Mouse (Mus musculus) heart, embryonic 12.5 days (tissue): ENCODE results near the gene Mospd3. TPM values are rescaled to one million over a fixed set of nuclear protein-coding genes. Genes with fewer than 3 reads are reported as not detected.

Experiments
- ATAC-seq: fragments of 200-750 bp; cut with Nextera tagmentation; 2 replicates; pipeline ENCODE4 v1.8.0; 2017; ENCODE audit warnings: moderate TSS enrichment, moderate library complexity; ENCODE audit not compliant: insufficient number of reproducible peaks, low FRiP score
- H3K27ac ChIP-seq: fragments of 300-500 bp; sonication (generic); 2 replicates; pipeline ENCODE4 v1.5.1; 2016; ENCODE audit warnings: mild to moderate bottlenecking, moderate library complexity; ENCODE audit not compliant: poor library complexity, severe bottlenecking
- H3K27me3 ChIP-seq: fragments of 300-500 bp; sonication (generic); replicated peaks from 2 replicates; pipeline ENCODE4 v1.6.1; 2016; ENCODE audit warnings: mild to moderate bottlenecking, moderate library complexity
- H3K36me3 ChIP-seq: fragments of 300-500 bp; sonication (generic); 2 replicates; pipeline ENCODE4 v1.6.1; 2016; ENCODE audit warnings: mild to moderate bottlenecking, moderate library complexity
- H3K4me1 ChIP-seq: fragments of 300-500 bp; sonication (generic); replicated peaks from 2 replicates; pipeline ENCODE4 v1.6.1; 2016; ENCODE audit warnings: mild to moderate bottlenecking
- H3K4me2 ChIP-seq: fragments of 300-500 bp; sonication (generic); 2 replicates; pipeline ENCODE4 v1.6.1; 2016; ENCODE audit warnings: mild to moderate bottlenecking, moderate library complexity
- H3K4me3 ChIP-seq: fragments of 300-500 bp; sonication (generic); 2 replicates; pipeline ENCODE4 v1.5.1; 2016; ENCODE audit warnings: mild to moderate bottlenecking
- H3K9ac ChIP-seq: fragments of 300-500 bp; sonication (generic); 2 replicates; pipeline ENCODE4 v1.6.1; 2016; ENCODE audit warnings: mild to moderate bottlenecking, moderate library complexity
- H3K9me3 ChIP-seq: fragments of 300-500 bp; sonication (generic); replicated peaks from 2 replicates; pipeline ENCODE4 v1.6.1; 2016; ENCODE audit warnings: mild to moderate bottlenecking, moderate library complexity
- WGBS: fragments of 180-500 bp; shearing (Covaris S2); methylation state at CpG from one replicate; pipeline ENCODE4 v1.1.7; 2016; 5-methylcytosine and 5-hydroxymethylcytosine counted together
- polyA plus RNA-seq: library from polyadenylated mRNA; unstranded; fragments of >200 nt; fragmentation: Nextera tagmentation; extraction: Ambion mirVana; gene quantifications from 2 replicates; pipeline ENCODE4 v1.2.1, GENCODE M21; 2016

Mospd3 gene
- polyA plus RNA-seq, 1 experiment from 2014 or later: 18.7 TPM

DNA sequence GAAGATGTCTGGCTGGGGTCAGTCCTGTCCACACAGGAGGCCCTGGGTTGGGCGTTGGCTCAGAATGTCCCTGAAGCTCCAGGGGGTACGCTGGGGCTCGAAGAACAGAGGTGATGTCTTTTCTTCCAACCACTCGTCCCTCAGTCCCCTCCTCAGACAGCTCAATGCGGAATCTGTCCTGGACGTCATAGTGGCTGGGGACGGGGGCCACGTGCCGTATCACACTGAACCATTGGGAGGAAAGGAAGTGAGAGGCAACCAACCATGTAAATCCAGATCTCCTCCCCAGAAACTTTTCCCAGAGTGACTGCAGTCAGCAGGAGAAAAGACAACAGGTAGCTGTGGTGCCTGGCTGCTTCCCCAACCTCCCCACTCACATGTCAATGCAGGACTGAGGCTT, 1.3 kb downstream of the Mospd3 start:
- Histone ChIP-seq H3K4me1 (peaks cover 20% of the 10 kb centered on the region), H3K4me3 (peak overlapping the region; percentile 83), H3K4me2 (peak overlapping the region; percentile 98), H3K27ac (no peak overlapping the region), H3K27me3 (no peaks in the 10 kb centered on the region), H3K36me3 (peaks cover 22% of the 10 kb centered on the region), H3K9ac (peak overlapping the region; percentile 90), H3K9me3 (no peaks in the 10 kb centered on the region)
- WGBS: 62% methylated on average over 9 of the region's 9 CpGs
- no peak for ATAC-seq

DNA sequence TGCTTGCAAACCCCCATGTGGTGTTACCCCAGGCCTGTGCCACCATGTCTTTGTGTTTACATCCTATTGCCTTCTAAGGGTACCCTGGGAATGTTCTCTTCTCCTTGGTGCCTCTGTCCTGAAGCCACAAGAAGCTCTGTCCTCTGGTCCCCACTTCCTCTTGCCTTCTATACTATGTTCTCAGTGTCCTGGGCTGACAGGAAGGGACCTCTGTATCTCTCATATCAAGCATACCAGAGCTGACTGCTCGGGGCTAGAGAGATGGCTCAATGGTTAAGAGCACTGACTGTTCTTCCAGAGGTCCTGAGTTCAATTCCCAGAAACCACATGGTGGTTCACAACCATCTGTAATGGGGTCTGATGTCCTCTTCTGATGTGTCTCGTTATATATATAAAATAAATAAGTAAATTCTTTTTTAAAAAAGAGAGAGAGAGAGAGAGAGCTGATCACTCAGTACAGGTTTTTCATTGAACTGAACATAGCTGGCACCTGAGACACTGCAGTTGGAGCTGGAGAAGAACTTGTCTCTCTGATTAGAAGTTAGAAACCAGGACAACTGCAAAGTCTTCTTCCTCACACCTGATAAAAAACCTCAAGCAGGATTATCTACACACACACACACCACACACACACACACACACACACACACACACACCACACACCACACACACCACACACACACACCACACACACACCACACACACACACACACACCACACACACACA, 2.6 kb downstream of the Mospd3 start:
- no peaks in the 10 kb centered on the region for H3K27me3 ChIP-seq
- H3K9ac ChIP-seq: no peak overlapping the region
- H3K36me3 ChIP-seq: peaks cover 14% of the 10 kb centered on the region; the same call in 1 of the 2 replicates
- no peak for ATAC-seq
- no peaks in the 10 kb centered on the region for H3K9me3 ChIP-seq
- H3K4me1 ChIP-seq: peaks cover 20% of the 10 kb centered on the region
- no peak overlapping the region for H3K4me3 ChIP-seq
- no peak overlapping the region for H3K27ac ChIP-seq
- H3K4me2 ChIP-seq: no peak overlapping the region
- WGBS: 73% methylated on average over 2 of the region's 2 CpGs

DNA sequence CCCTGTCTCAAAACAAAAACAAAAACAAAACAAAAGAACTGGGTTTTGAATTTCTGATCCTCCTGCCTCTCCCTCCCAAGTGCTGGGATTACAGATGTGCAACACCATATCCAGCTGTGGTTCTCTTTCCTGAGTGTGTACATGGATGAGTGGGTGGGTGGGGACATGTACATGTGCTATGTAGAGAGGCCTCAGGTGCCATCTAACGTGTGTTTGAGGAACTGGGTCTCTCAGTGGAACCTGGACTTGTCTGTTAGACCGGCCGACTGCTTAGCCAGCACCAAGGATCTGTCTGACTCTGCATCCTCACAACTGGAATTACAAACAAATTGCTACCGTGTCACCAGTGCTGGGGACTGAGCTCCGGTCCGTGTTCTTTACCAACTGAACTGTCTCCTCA, 3.2 kb downstream of the Mospd3 start:
- H3K27ac ChIP-seq: no peak overlapping the region
- 92% methylated on average over 6 of the region's 6 CpGs for WGBS
- no peaks in the 10 kb centered on the region for H3K9me3 ChIP-seq
- peaks cover 14% of the 10 kb centered on the region; the same call in 1 of the 2 replicates for H3K36me3 ChIP-seq
- H3K27me3 ChIP-seq: no peaks in the 10 kb centered on the region
- no peak overlapping the region for H3K9ac ChIP-seq
- H3K4me1 ChIP-seq: peaks cover 18% of the 10 kb centered on the region
- ATAC-seq: no peak
- H3K4me2 ChIP-seq: no peak overlapping the region
- no peak overlapping the region for H3K4me3 ChIP-seq

DNA sequence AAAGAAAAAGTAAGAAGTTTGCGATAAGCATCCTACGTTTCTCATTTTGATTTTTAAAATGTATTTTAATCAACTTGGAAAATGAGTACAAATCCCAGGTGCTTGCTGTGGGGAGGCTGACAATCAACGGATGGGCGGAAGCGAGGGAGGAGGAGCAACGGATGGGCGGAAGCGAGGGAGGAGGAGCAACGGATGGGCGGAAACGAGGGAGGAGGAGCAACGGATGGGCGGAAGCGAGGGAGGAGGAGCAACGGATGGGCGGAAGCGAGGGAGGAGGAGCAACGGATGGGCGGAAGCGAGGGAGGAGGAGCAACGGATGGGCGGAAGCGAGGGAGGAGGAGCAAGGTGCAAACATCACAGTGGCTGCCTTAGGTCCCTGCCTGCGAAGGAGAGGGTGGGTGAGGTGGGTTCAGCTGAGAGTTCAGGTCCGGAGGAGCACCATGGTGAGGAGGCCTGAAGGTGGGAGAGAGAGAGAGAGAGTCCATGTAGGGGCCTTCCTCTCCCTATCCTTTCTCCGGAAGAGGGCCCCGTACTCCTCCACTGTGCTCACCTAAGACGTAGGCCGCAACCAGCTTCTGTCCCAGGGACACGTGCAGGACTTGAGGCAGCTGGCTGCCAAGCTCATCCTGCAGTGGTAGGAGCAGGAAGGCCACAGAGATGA, 4.1 kb downstream of the Mospd3 start:
- no peaks in the 10 kb centered on the region for H3K27me3 ChIP-seq
- H3K4me3 ChIP-seq: no peak overlapping the region
- no peak overlapping the region for H3K27ac ChIP-seq
- H3K9me3 ChIP-seq: no peaks in the 10 kb centered on the region
- WGBS: 35% methylated on average over 25 of the region's 30 CpGs
- peaks cover 14% of the 10 kb centered on the region; the same call in 1 of the 2 replicates for H3K36me3 ChIP-seq
- H3K9ac ChIP-seq: no peak overlapping the region
- peaks cover 14% of the 10 kb centered on the region for H3K4me1 ChIP-seq
- ATAC-seq: no peak
- H3K4me2 ChIP-seq: peak overlapping the region; percentile 44

DNA sequence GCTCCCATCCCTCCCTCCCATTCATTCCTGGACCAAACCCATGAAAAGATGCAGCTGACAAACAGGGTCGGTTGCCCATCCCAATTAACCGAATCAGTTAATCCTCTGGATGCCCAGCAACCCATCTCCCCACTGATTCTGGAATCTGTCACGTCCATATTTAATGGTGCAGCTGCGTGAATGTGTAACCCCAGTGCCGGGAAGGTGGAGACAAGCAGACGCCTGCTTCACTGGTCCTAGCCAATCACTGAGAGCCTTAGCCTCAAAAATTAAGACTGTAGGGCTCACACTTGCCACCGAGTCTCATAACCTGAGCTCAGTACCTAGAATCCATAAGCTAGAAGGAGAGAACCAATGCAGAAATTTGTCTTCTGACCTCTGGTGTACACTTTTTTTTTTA, 4.9 kb downstream of the Mospd3 start:
- Histone ChIP-seq H3K36me3 (peaks cover 14% of the 10 kb centered on the region; the same call in 1 of the 2 replicates), H3K9ac (no peak overlapping the region), H3K27me3 (no peaks in the 10 kb centered on the region), H3K4me2 (no peak overlapping the region), H3K27ac (no peak overlapping the region), H3K4me3 (no peak overlapping the region), H3K9me3 (no peaks in the 10 kb centered on the region), H3K4me1 (peaks cover 14% of the 10 kb centered on the region)
- 78% methylated on average over 7 of the region's 7 CpGs for WGBS
- ATAC-seq: no peak

DNA sequence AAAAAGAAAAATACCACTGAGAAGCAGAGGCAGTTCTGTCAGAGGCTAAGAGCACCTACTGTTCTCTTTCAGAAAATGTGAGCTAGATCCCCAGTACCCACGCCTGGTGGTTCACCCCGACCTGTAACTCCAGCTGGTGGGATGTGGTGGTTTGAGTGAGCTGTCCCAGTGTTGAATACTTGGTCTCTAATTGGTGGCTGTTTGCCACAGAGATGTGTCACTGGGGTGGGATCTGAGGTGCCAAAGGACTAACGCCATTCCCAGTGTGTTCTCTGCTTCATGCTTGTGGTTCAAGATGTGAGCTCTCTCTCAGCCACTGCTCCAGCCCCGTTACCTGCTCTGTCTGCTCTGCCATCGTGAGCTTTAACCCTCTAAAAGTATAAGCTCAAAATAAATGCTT, 10.4 kb downstream of the Mospd3 start:
- H3K9ac ChIP-seq: no peak overlapping the region
- H3K27me3 ChIP-seq: no peaks in the 10 kb centered on the region
- no peaks in the 10 kb centered on the region for H3K36me3 ChIP-seq
- no peak overlapping the region for H3K4me2 ChIP-seq
- no peak overlapping the region for H3K4me3 ChIP-seq
- H3K4me1 ChIP-seq: no peaks in the 10 kb centered on the region
- no peak for ATAC-seq
- H3K27ac ChIP-seq: no peak overlapping the region
- H3K9me3 ChIP-seq: 0 out of 2 replicates have a peak, but pooled peaks cover 6% of the 10 kb centered on the region
- 79% methylated on average over 5 of the region's 5 CpGs for WGBS

DNA sequence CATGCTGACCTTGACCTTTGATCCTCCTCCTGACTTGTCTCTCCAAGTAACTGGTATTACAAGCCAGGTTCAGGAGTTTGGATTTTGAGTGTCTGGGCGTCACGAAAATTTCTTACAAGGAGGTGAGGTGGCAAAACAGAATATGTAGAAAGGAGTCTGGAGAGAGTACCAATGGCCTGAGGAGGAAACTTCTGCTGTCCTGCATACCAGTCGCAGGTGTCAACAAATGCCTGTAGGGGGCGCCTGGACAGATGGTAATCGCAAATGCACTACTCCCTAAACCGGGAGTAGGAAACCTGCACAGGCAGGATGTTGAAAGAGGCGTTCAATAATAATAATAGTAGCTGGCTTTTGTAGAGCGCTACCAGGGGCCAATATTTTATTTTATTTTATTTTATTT, 15.9 kb downstream of the Mospd3 start:
- Histone ChIP-seq H3K27me3 (peaks cover 36% of the 10 kb centered on the region), H3K9me3 (0 out of 2 replicates have a peak, but pooled peaks cover 6% of the 10 kb centered on the region), H3K4me1 (peaks cover 11% of the 10 kb centered on the region; the same call in 1 of the 2 replicates), H3K4me2 (no peak overlapping the region), H3K36me3 (no peaks in the 10 kb centered on the region), H3K9ac (no peak overlapping the region), H3K4me3 (no peak overlapping the region), H3K27ac (no peak overlapping the region)
- WGBS: 27% methylated on average over 8 of the region's 8 CpGs
- ATAC-seq: no peak

DNA sequence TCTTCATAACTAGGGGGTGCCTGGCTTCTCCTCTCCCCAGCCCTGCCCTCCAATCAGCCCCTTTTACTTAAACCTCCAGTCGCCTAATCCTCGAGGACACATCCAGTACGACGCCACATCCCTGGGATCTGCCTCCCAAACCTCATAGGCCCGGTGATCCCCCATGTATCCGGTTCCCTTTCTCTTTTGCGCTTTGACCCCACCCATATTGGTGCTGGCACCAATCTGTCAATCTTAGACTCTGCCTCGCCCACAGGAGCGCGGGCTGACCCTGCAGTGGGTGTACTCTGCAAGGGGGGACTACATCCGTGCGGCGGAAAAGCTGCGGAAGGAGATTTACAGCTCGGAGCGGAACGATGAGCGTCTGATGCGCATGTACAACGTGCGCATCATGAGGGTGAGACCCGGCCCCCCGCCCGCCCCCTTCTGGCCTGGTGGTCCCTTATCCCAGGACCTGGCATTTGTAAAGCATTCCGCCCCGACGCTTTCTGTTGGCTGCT, 17.1 kb downstream of the Mospd3 start:
- Histone ChIP-seq H3K4me1 (peaks cover 11% of the 10 kb centered on the region; the same call in 1 of the 2 replicates), H3K4me2 (peak overlapping the region; percentile 71), H3K27me3 (peaks cover 36% of the 10 kb centered on the region), H3K36me3 (no peaks in the 10 kb centered on the region), H3K9ac (0 out of 2 replicates have a peak overlapping the region, but pooled peaks have one; percentile 6), H3K9me3 (0 out of 2 replicates have a peak, but pooled peaks cover 6% of the 10 kb centered on the region), H3K27ac (no peak overlapping the region), H3K4me3 (peak overlapping the region; percentile 41)
- 8% methylated on average over 27 of the region's 27 CpGs for whole genome bisulfite sequencing
- peak; percentile 30; the same call in 1 of the 2 replicates for ATAC-seq

DNA sequence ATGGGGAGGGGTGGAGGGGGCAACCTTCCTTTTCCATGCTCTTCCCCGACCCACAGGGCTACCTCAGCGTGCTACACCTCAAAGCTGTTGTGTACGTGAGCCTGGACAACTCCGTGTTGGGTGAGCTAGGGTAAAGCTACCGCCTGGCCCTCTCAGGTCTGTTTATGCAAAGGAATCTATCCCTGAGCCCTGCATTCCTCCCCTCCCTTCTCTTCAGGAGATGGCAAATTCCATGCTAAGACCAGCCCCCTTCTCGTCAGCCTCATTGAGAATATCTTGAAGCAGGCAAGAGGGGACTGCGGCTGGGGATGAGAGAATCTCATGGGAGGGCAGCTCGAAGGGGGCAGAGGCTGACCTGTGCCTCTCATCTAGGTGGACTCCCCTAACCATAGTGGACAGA, 18.2 kb downstream of the Mospd3 start:
- Histone ChIP-seq H3K36me3 (no peaks in the 10 kb centered on the region), H3K9ac (no peak overlapping the region), H3K4me2 (0 out of 2 replicates have a peak overlapping the region, but pooled peaks have one; percentile 71), H3K4me3 (no peak overlapping the region), H3K4me1 (peaks cover 11% of the 10 kb centered on the region; the same call in 1 of the 2 replicates), H3K27me3 (peaks cover 39% of the 10 kb centered on the region), H3K27ac (no peak overlapping the region), H3K9me3 (0 out of 2 replicates have a peak, but pooled peaks cover 4% of the 10 kb centered on the region)
- WGBS: 19% methylated on average over 8 of the region's 8 CpGs
- ATAC-seq: no peak

DNA sequence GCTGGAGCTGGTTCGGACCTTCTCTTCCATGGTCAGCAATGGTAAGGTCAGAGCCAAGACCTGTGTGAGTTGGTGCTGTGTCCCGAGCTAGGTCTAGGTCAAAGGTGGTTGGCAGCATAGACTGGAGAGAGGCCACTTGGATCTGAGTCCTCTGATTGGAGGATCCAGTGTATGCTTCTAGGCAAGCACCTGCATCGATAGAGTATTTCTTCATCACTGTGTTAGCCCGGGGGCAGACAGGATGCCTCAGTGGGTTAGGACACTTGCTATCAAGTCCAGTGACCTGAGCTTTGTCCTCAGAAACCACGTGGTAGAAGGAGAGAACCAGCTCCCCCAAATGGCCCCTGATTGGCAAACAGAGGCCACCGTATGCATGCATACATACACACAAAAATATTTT, 20.6 kb downstream of the Mospd3 start:
- H3K4me1 ChIP-seq: peaks cover 11% of the 10 kb centered on the region; the same call in 1 of the 2 replicates
- 76% methylated on average over 6 of the region's 6 CpGs for WGBS

DNA sequence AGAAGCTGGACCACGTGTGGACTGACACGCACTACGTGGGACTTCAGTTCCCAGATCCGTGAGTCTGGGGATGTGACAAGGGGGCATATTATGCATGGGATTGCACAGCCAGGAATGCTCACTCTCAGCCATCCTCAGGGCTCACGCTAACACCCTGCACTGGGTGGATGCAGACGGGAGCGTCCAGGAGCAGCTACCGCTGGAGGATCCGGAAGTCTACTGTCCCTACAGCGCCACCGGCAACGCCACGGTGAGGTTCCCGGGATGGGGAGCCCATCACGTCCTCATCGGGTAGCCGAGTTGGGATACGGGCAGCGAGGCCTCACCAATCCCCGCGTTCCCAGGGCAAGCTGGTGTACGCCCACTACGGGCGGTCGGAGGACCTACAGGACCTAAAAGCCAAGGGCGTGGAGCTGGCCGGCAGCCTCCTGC, 26.4 kb downstream of the Mospd3 start:
- Histone ChIP-seq H3K9ac (0 out of 2 replicates have a peak overlapping the region, but pooled peaks have one; percentile 8), H3K36me3 (no peaks in the 10 kb centered on the region), H3K4me3 (peak overlapping the region; percentile 34), H3K9me3 (no peaks in the 10 kb centered on the region), H3K4me1 (peaks cover 12% of the 10 kb centered on the region), H3K27me3 (peaks cover 41% of the 10 kb centered on the region), H3K27ac (no peak overlapping the region), H3K4me2 (peak overlapping the region; percentile 64)
- 11% methylated on average over 27 of the region's 27 CpGs for WGBS
- no peak for ATAC-seq

More for the DNA sequence above, 20.6 kb downstream of the Mospd3 start:
- Histone ChIP-seq H3K9me3 (no peaks in the 10 kb centered on the region), H3K4me2 (no peak overlapping the region), H3K9ac (no peak overlapping the region), H3K27ac (no peak overlapping the region), H3K27me3 (peaks cover 51% of the 10 kb centered on the region), H3K4me3 (no peak overlapping the region), H3K36me3 (no peaks in the 10 kb centered on the region)
- ATAC-seq: no peak
